Mouse (Mus musculus) CH12.LX (cell line): ENCODE results near the gene Cdk14. TPM values are rescaled to one million over a fixed set of nuclear protein-coding genes. Genes with fewer than 3 reads are reported as not detected.

Source experiments
- DNase-seq: peaks from one replicate; pipeline ENCODE4 v3.0.0-alpha.2; 2013; ENCODE audit errors: extremely low read depth
- H3K27ac ChIP-seq: 2 replicates; pipeline ENCODE4 v1.5.1; 2012; ENCODE audit warnings: low read depth, mild to moderate bottlenecking, control low read depth, moderate library complexity; ENCODE audit not compliant: insufficient read depth
- H3K27me3 ChIP-seq: replicated peaks from 2 replicates; pipeline ENCODE3; 2012; ENCODE audit warnings: inconsistent platforms
- H3K36me3 ChIP-seq, 2 experiments: replicated peaks in 1 of 2; 2 replicates each; pipeline versions ENCODE3 to v1.6.1; 2012; ENCODE audit warnings: inconsistent platforms in 1 of 2, low read length in 1 of 2, mild to moderate bottlenecking in 1 of 2, mixed read lengths in 1 of 2, moderate library complexity in 1 of 2; ENCODE audit not compliant: control insufficient read depth in 1 of 2, insufficient read depth in 1 of 2
- H3K4me1 ChIP-seq, 2 experiments: 2 replicates each; pipeline ENCODE4 v1.6.1; 2012; ENCODE audit warnings: inconsistent platforms in 1 of 2, moderate library complexity in 1 of 2; ENCODE audit not compliant: insufficient read depth in 2 of 2, control insufficient read depth in 1 of 2
- H3K4me2 ChIP-seq: 2 replicates; pipeline ENCODE4 v1.6.1; 2012; ENCODE audit warnings: low read depth, mild to moderate bottlenecking, control low read depth; ENCODE audit not compliant: poor library complexity, insufficient read depth, severe bottlenecking
- H3K4me3 ChIP-seq, 3 experiments: fragments of 150-350 bp in 1 of 3; sonication (generic) in 1 of 3; replicated peaks in 1 of 3; 2 replicates each; pipeline versions ENCODE3 to v1.5.1; 2011 to 2012; ENCODE audit warnings: low read depth in 2 of 3, low read length in 2 of 3, mild to moderate bottlenecking in 2 of 3, moderate library complexity in 2 of 3, control low read depth in 1 of 3, improper control_type of control experiment in 1 of 3, inconsistent platforms in 1 of 3, mixed read lengths in 1 of 3; ENCODE audit not compliant: poor library complexity in 1 of 3
- H3K79me2 ChIP-seq: replicated peaks from 2 replicates; pipeline ENCODE4 v1.6.1; 2012; ENCODE audit warnings: mild to moderate bottlenecking, moderate library complexity; ENCODE audit not compliant: control insufficient read depth, poor library complexity, insufficient read depth, severe bottlenecking; ENCODE audit errors: extremely low read depth
- H3K9ac ChIP-seq: 2 replicates; pipeline ENCODE4 v1.6.1; 2012; ENCODE audit warnings: low read depth, mild to moderate bottlenecking, control low read depth, moderate library complexity; ENCODE audit not compliant: insufficient read depth
- H3K9me3 ChIP-seq: replicated peaks from 2 replicates; pipeline ENCODE3; 2012; ENCODE audit warnings: low read length, inconsistent platforms, mixed read lengths
- BHLHE40 ChIP-seq: IDR thresholded peaks from 2 replicates; pipeline ENCODE4 v1.6.1; 2011; ENCODE audit warnings: mild to moderate bottlenecking, low read depth, low read length, improper control_type of control experiment
- CHD2 ChIP-seq: IDR thresholded peaks from 2 replicates; pipeline ENCODE4 v1.6.1; 2011; ENCODE audit warnings: low read length, improper control_type of control experiment
- CTCF ChIP-seq, 2 experiments: IDR thresholded peaks in 1 of 2; conservative IDR thresholded peaks in 1 of 2; 2 replicates each; pipeline ENCODE4 v1.5.1; 2011 to 2012; ENCODE audit warnings: low read depth in 2 of 2, low read length in 2 of 2, improper control_type of control experiment in 1 of 2, inconsistent platforms in 1 of 2, mild to moderate bottlenecking in 1 of 2, moderate library complexity in 1 of 2
- GABPA ChIP-seq: IDR thresholded peaks from 2 replicates; pipeline ENCODE4 v1.6.1; 2012; ENCODE audit warnings: low read depth, low read length, improper control_type of control experiment, inconsistent platforms; ENCODE audit not compliant: insufficient replicate concordance
- IRF4 ChIP-seq: IDR thresholded peaks from 2 replicates; pipeline ENCODE4 v1.6.1; 2014; ENCODE audit warnings: low read depth, mild to moderate bottlenecking, inconsistent platforms, low read length, improper control_type of control experiment
- MAFK ChIP-seq: IDR thresholded peaks from 2 replicates; pipeline ENCODE4 v1.6.1; 2011; ENCODE audit warnings: low read length, improper control_type of control experiment; ENCODE audit not compliant: insufficient replicate concordance
- MAX ChIP-seq: IDR thresholded peaks from 2 replicates; pipeline ENCODE4 v1.6.1; 2011; ENCODE audit warnings: low read length, improper control_type of control experiment
- MXI1 ChIP-seq: IDR thresholded peaks from 2 replicates; pipeline ENCODE4 v1.6.1; 2011; ENCODE audit warnings: mild to moderate bottlenecking, low read depth, low read length, improper control_type of control experiment
- PAX5 ChIP-seq: IDR thresholded peaks from 2 replicates; pipeline ENCODE4 v1.6.1; 2012; ENCODE audit warnings: low read length, inconsistent platforms, mixed read lengths
- RAD21 ChIP-seq: IDR thresholded peaks from 2 replicates; pipeline ENCODE4 v1.6.1; 2011; ENCODE audit warnings: low read depth, mild to moderate bottlenecking, low read length, improper control_type of control experiment, moderate library complexity
- SIN3A ChIP-seq: IDR thresholded peaks from 2 replicates; pipeline ENCODE4 v1.6.1; 2012; ENCODE audit warnings: low read length, improper control_type of control experiment, inconsistent platforms
- SMC3 ChIP-seq: IDR thresholded peaks from 2 replicates; pipeline ENCODE4 v1.6.1; 2011; ENCODE audit warnings: low read depth, low read length, improper control_type of control experiment
- TCF12 ChIP-seq: IDR thresholded peaks from 2 replicates; pipeline ENCODE4 v1.6.1; 2014; ENCODE audit warnings: low read depth, mild to moderate bottlenecking, inconsistent platforms, low read length, improper control_type of control experiment
- USF1 ChIP-seq: IDR thresholded peaks from 2 replicates; pipeline ENCODE4 v1.6.1; 2014; ENCODE audit warnings: low read depth, mild to moderate bottlenecking, inconsistent platforms, low read length, improper control_type of control experiment
- USF2 ChIP-seq: conservative IDR thresholded peaks from 2 replicates; pipeline ENCODE4 v1.6.1; 2011; ENCODE audit warnings: low read depth, low read length, improper control_type of control experiment
- ZC3H11A ChIP-seq: IDR thresholded peaks from 2 replicates; pipeline ENCODE4 v1.6.1; 2012; ENCODE audit warnings: low read depth, mild to moderate bottlenecking, inconsistent platforms, low read length, improper control_type of control experiment
- dilution Hi-C: fragments of 300-500 bp; cut with MboI; formaldehyde crosslinking; loops from 2 replicates; pipeline ENCODE4 v1.14.3; 2020; ENCODE audit warnings: low sequenced_read_pairs; ENCODE audit not compliant: extremely low pct_unique_long_range_greater_than_20kb, extremely low pct_ligation_motif_present
- in situ Hi-C: fragments of 300-500 bp; cut with MboI; formaldehyde crosslinking; loops from 3 replicates; pipeline ENCODE4 v1.14.3; 2019; ENCODE audit warnings: low sequenced_read_pairs, low pct_ligation_motif_present, low pct_unique_long_range_greater_than_20kb, mixed read lengths
- polyA plus RNA-seq: library from polyadenylated mRNA; unstranded; fragments of >175 nt; gene quantifications from 2 replicates; pipeline ENCODE4 v1.2.1, GENCODE M21; 2012; ENCODE audit warnings: low read depth; ENCODE audit not compliant: insufficient read length
- total RNA-seq, 2 experiments: library from RNA; depleted of rRNA; stranded (reverse); fragments of 300-350 nt in 1 of 2; fragments of >200 nt in 1 of 2; gene quantifications; 2 replicates each; pipeline ENCODE4 v1.2.3; 2012 to 2014

The Cdk14 gene
- total and polyA plus RNA-seq, 3 experiments = 3.7 to 12.0 (median 8.9) TPM

DNA sequence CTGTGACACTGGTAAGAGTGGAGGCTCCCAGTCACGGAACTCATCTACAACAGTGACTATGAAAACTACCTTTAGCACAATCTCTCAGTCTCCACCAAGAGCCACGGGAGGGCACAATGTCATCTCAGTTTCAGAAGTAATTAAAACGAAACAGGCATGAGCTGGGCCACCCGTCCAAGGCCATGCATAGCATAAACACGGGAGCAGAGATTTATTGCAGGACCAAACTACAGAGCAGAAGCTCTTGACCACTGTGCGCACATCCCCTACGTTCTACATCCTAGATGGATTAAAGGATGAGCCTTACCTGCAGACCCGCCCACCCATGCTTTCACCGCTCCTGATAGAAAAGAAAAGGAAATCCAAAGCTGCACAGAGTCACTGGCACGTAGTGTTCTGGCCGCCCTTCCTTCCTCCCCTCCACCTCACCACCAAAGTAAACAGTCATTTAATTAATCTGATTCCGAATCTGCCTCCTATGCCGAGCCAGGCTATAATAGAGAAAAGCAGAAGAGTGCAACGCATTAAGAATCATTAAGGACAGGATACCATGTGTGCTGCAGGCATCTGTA is 158.3 kb downstream of the Cdk14 start:
- Histone ChIP-seq H3K4me3 (no peak overlapping the region), H3K36me3 (peaks cover 0 to 2% of the 10 kb centered on the region in 2 experiments), H3K9ac (no peak overlapping the region), H3K4me2 (no peak overlapping the region), H3K27ac (no peak overlapping the region), H3K9me3 (no peaks in the 10 kb centered on the region), H3K27me3 (no peaks in the 10 kb centered on the region), H3K4me1 (no peaks in the 10 kb centered on the region), H3K79me2 (no peaks in the 10 kb centered on the region)
- TF ChIP-seq MAFK = no peak
- TF ChIP-seq USF1 = no peak
- no peak for TF ChIP-seq GABPA
- no peak for TF ChIP-seq SIN3A
- no peak for TF ChIP-seq CTCF (conservative IDR thresholded peaks at IDR 0.05 in 1 of 2, IDR thresholded peaks at IDR 0.05 in 1 of 2; ENCODE audit: low read depth in 2 of 2, low read length in 2 of 2)
- TF ChIP-seq IRF4 = no peak
- TF ChIP-seq CHD2 = no peak
- no peak for TF ChIP-seq PAX5
- no peak for TF ChIP-seq MAX
- no peak for TF ChIP-seq MXI1
- dilution Hi-C loops (no loop called here), in situ Hi-C loops (loop anchor here (10.0 kb wide), 1 partner anchor 297 kb away; no protein-coding TSS in a partner anchor)
- no peak for DNase-seq

DNA sequence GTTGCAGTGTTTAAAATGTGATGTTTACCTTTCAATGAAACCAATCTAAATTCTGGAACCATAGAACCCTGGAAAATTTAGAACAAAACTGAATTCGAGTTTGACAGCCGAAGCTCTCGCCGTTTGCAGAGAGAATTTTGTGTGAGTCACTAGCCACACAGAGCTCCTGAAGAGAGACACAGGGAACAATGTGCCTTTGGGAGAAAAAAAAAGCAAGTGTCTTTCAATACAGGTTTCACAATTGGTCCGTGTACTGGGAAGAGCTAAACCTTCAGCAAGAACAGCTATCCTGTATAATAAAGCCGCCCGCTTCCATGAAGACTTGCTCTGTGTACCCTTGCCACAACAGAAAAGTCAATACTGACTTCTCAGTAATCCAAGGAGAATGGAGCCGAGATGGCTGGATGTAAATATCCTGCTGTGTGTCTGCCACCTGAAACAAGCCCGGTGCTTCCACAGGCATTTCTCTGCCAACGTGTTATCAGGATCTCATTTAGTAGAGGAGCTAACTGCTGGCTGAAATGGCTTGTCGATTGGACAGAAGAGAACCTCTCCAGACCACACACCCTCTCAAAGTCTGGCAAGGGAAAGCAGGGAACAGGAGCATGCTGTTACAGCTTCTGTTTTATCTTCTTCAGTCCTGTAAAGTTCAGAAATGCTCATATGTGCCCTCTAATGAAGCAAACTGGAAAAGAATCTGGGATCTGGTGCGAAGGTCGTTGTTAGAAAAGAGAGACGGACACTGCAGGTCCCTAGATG is 159.0 kb downstream of the Cdk14 start:
- H3K27me3 ChIP-seq = no peaks in the 10 kb centered on the region
- dilution Hi-C loops (no loop called here), in situ Hi-C loops (loop anchor here (10.0 kb wide), 1 partner anchor 296 kb away; no protein-coding TSS in a partner anchor)
- H3K9ac ChIP-seq = no peak overlapping the region
- H3K36me3 ChIP-seq = peaks cover 0 to 2% of the 10 kb centered on the region in 2 experiments
- no peak overlapping the region for H3K4me2 ChIP-seq
- H3K27ac ChIP-seq = no peak overlapping the region
- H3K9me3 ChIP-seq = no peaks in the 10 kb centered on the region
- TF ChIP-seq USF2 = no peak
- TF ChIP-seq BHLHE40 = no peak
- TF ChIP-seq USF1 = no peak
- TF ChIP-seq SMC3 = no peak
- TF ChIP-seq TCF12 = no peak
- no peak for TF ChIP-seq RAD21
- TF ChIP-seq ZC3H11A = no peak
- TF ChIP-seq CHD2 = no peak
- H3K4me3 ChIP-seq = no peak overlapping the region
- no peak for DNase-seq
- no peaks in the 10 kb centered on the region for H3K4me1 ChIP-seq
- H3K79me2 ChIP-seq = no peaks in the 10 kb centered on the region
